Mouse (Mus musculus): ENCODE data around the gene Gm19426.
"Not testable (repeated sequence)": the region's sequence is repeated elsewhere in the genome, so short reads cannot be mapped to it uniquely, and the experiment has no call there.

- TF ChIP-seq POLR2A (IDR thresholded peaks at IDR 0.05; ENCODE audit: low read depth, low read length); CTCF (IDR thresholded peaks at IDR 0.05; ENCODE audit: extremely low read depth, insufficient read depth, insufficient read length, insufficient replicate concordance): not testable (repeated sequence)
Measured at GRCm38 (mm10) chr2:84728191-84728590, 15.3 kb downstream of the Gm19426 start.
